Mouse (Mus musculus) kidney, adult 2 months (tissue): Measurements from ENCODE around the gene Rab27a.

Experiments
- CTCF ChIP-seq: fragments of 200-500 bp; conservative IDR thresholded peaks from 2 replicates; pipeline ENCODE4 v1.5.1; 2011; ENCODE audit warnings: low read depth, mild to moderate bottlenecking, control low read depth, low read length, moderate library complexity, mixed read lengths; ENCODE audit not compliant: insufficient read depth, insufficient read length
- POLR2A ChIP-seq: fragments of 200-500 bp; IDR thresholded peaks from one replicate; pipeline ENCODE4 v1.6.1; 2011; ENCODE audit warnings: low read depth, low read length, control low read depth

DNA sequence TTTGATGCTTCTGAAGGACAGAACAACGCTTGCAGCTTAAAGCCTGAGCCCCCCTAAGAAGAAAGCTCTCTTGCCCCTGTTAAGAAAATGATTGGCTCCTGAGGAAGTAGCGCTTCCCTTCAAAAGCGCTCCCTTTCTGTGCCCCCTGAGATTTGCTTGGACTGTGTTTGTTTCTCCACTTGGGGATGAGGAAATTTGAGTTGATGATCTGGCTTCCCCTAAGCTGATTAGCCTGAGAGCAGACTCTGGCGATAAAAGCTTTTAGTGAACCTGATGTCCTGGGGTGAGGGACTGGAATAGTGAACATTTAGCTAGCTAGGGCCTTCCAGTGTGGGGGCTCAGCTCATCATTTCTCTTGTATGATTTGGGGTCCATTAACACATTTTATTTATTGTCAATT is 4.3 kb downstream of the Rab27a start:
- no peak for TF ChIP-seq CTCF
- no peak for TF ChIP-seq POLR2A
